Mouse (Mus musculus): ENCODE results near the gene Atrnl1.

DNA sequence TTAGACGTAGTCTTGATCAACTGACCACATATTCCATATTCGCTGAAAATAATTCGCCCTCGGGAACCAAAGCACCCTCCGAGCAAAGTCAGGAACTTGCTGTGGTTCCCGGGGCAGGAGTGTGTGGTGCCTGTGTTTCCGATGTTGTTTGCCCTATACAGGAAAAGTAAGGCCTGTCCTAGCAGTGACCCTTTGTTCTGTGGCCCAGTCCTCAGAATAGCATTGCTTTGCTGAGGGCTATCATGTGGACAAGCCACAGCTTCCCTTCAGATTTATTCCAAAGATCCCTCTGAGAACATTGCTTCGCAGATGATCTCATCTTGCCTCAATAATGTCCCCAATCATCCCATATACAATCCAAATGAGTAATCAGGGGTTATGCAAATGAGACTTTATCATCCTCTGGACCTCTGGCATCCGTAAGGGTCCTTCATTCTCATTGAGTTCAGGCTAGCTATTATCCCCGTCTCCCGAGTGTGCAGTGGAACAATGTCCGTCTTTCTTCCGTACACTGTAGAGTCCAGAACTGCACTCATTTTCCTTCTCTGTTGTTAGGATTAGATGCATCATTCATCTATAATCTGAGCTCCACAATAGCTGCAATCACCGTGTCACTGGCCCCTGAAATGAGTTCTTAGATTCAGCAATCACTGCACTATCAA lies 380.4 kb downstream of the Atrnl1 start:
- TF ChIP-seq EP300 (optimal IDR thresholded peaks at IDR 0.05) (no peak), CTCF (IDR thresholded peaks at IDR 0.05; ENCODE audit: low read depth) (no peak)

All from stomach, postnatal 0 days (tissue).